Mouse (Mus musculus) midbrain, postnatal 0 days (tissue): ENCODE measurements around the gene Clcnka. TPM values are rescaled to one million over a fixed set of nuclear protein-coding genes. Genes with fewer than 3 reads are reported as not detected.

Experiments used
- ATAC-seq: fragments of 200-750 bp; cut with Nextera tagmentation; 2 replicates; pipeline ENCODE4 v1.8.0; 2017; ENCODE audit warnings: moderate number of reproducible peaks, mild to moderate bottlenecking, moderate TSS enrichment, moderate library complexity; ENCODE audit not compliant: low FRiP score
- DNase-seq: peaks from one replicate; pipeline ENCODE4 v3.0.0-alpha.2; 2015; ENCODE audit warnings: low spot score
- H3K27ac ChIP-seq: fragments of 300-500 bp; sonication (generic); 2 replicates; pipeline ENCODE4 v1.5.1; 2014; ENCODE audit warnings: low read depth, mild to moderate bottlenecking, low read length, mixed read lengths
- H3K27me3 ChIP-seq: fragments of 300-500 bp; sonication (generic); 2 replicates; pipeline ENCODE4 v1.6.1; 2014; ENCODE audit warnings: low read length, control low read depth, mixed read lengths; ENCODE audit not compliant: insufficient read depth
- H3K36me3 ChIP-seq: fragments of 300-500 bp; sonication (generic); 2 replicates; pipeline ENCODE4 v1.6.1; 2014; ENCODE audit warnings: low read length, control low read depth, mixed read lengths; ENCODE audit not compliant: insufficient read depth
- H3K4me1 ChIP-seq: fragments of 300-500 bp; sonication (generic); 2 replicates; pipeline ENCODE4 v1.6.1; 2014; ENCODE audit warnings: mild to moderate bottlenecking, control low read depth, antibody characterized with exemption, low read length, mixed read lengths; ENCODE audit not compliant: insufficient read depth
- H3K4me2 ChIP-seq: fragments of 300-500 bp; sonication (generic); 2 replicates; pipeline ENCODE4 v1.6.1; 2014; ENCODE audit warnings: low read depth, mild to moderate bottlenecking, low read length, mixed read lengths; ENCODE audit not compliant: poor library complexity, severe bottlenecking
- H3K4me3 ChIP-seq: fragments of 300-500 bp; sonication (generic); 2 replicates; pipeline ENCODE4 v1.5.1; 2014; ENCODE audit warnings: low read depth, mild to moderate bottlenecking, low read length, moderate library complexity
- H3K9ac ChIP-seq: fragments of 300-500 bp; sonication (generic); replicated peaks from 2 replicates; pipeline ENCODE4 v1.6.1; 2014; ENCODE audit warnings: mild to moderate bottlenecking, low read length, moderate library complexity, mixed read lengths; ENCODE audit not compliant: poor library complexity, severe bottlenecking
- H3K9me3 ChIP-seq: fragments of 300-500 bp; sonication (generic); 2 replicates; pipeline ENCODE4 v1.6.1; 2016; ENCODE audit warnings: low read length, control low read depth
- CTCF ChIP-seq: IDR thresholded peaks from 2 replicates; pipeline ENCODE4 v1.5.1; 2016; ENCODE audit warnings: antibody characterized with exemption, mild to moderate bottlenecking
- WGBS: fragments of 180-500 bp; shearing (Covaris S2); extraction: QIAGEN DNeasy Blood & Tissue Kit; methylation state at CpG from one replicate; pipeline ENCODE4 v1.1.7; 2014; 5-methylcytosine and 5-hydroxymethylcytosine counted together
- polyA plus RNA-seq: library from polyadenylated mRNA; unstranded; fragments of >200 nt; fragmentation: Nextera tagmentation; extraction: Ambion mirVana; gene quantifications from 2 replicates; pipeline ENCODE4 v1.2.1, GENCODE M21; 2015
- total RNA-seq: library from RNA; depleted of rRNA; stranded (reverse); fragments of >200 nt; gene quantifications from 2 replicates; pipeline ENCODE4 v1.2.3, GENCODE M21; 2014

The Clcnka gene
- total and polyA plus RNA-seq, 2 experiments from 2014 or later: 0.12 TPM; not detected in 1

DNA sequence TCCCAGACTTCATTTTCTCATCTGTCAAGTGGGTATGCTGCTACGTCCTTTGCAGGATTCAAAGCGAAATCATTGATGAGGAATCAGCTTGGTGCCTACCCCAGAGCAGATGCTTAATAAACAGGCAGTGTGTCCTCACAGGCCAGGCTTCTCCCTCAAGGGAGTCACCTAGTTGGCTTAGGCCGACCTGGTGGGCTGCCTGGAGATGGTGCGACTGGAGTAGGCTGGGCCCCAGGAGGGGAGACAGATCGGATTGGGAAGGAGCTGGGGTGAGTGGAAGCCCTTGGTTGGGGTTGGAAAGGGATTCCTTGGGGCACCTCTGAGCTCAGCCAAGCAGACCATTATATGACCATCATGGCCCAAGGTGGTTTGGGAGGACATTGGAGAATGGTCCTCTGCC, 26.1 kb downstream of the Clcnka start:
- H3K27ac ChIP-seq: no peak overlapping the region
- H3K9me3 ChIP-seq: no peaks in the 10 kb centered on the region
- H3K9ac ChIP-seq: no peak overlapping the region
- no peaks in the 10 kb centered on the region for H3K27me3 ChIP-seq
- H3K4me3 ChIP-seq: no peak overlapping the region
- no peaks in the 10 kb centered on the region for H3K36me3 ChIP-seq
- H3K4me1 ChIP-seq: no peaks in the 10 kb centered on the region
- ATAC-seq (no peak), DNase-seq (no peak)
- WGBS: 95% methylated on average over 5 of the region's 5 CpGs
- no peak overlapping the region for H3K4me2 ChIP-seq
- no peak for TF ChIP-seq CTCF

- TF ChIP-seq CTCF: no peak
- ATAC-seq (peak; percentile 29), DNase-seq (peak; percentile 35)
- H3K9ac ChIP-seq: peak within 1 kb of the TSS; percentile 81
- no peak within 1 kb of the TSS for H3K27ac ChIP-seq
- peak within 1 kb of the TSS; percentile 65 for H3K4me3 ChIP-seq
- no peaks in the 10 kb centered on the region for H3K36me3 ChIP-seq
- peak within 1 kb of the TSS; percentile 84 for H3K4me2 ChIP-seq
- 0 out of 2 replicates have a peak, but pooled peaks cover 2% of the 10 kb centered on the region for H3K27me3 ChIP-seq
- H3K9me3 ChIP-seq: no peaks in the 10 kb centered on the region
- WGBS: 2% methylated on average over 41 of the region's 71 CpGs
- H3K4me1 ChIP-seq: no peaks in the 10 kb centered on the region
Measured at GRCm38 (mm10) chr4:141367997-141368791, 30.3 kb downstream of the Clcnka start, which contains the start of gene Fam131c. Gene Fam131c, plus strand, starts transcription at chr4:141368220.

GRCm38 (mm10) chr4:141365876-141366275, 32.6 kb downstream of the Clcnka start:
- no peak for TF ChIP-seq CTCF
- Histone ChIP-seq H3K9me3 (no peaks in the 10 kb centered on the region), H3K4me1 (no peaks in the 10 kb centered on the region), H3K9ac (no peak overlapping the region), H3K4me3 (no peak overlapping the region), H3K27me3 (peaks cover 9% of the 10 kb centered on the region; the same call in 1 of the 2 replicates), H3K27ac (no peak overlapping the region), H3K4me2 (no peak overlapping the region), H3K36me3 (no peaks in the 10 kb centered on the region)
- no peak for ATAC-seq
- WGBS: 66% methylated on average over 7 of the region's 7 CpGs
- DNase-seq: no peak

DNA sequence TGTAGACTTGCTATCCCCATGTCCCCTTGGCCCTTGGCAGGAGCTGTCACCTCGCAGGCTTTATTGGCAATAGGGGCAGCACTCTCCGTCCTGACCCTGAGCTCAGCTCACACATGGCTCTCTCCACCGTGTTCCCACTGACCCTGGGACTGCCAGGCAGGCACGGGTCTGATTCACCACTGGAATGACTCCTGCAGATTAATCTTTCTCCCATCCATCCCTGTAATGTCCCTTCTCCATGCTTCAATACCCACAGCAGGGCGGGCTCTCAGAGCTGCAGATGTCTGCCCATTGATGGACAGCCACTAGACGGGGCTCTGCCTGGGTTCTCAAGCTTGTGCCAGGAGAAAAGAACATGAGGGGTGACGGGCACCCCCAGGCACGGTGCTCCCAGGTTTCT, 33.4 kb downstream of the Clcnka start:
- H3K4me2 ChIP-seq: no peak overlapping the region
- H3K4me3 ChIP-seq: no peak overlapping the region
- 49% methylated on average over 8 of the region's 8 CpGs for WGBS
- no peaks in the 10 kb centered on the region for H3K4me1 ChIP-seq
- TF ChIP-seq CTCF: no peak
- no peaks in the 10 kb centered on the region for H3K9me3 ChIP-seq
- no peaks in the 10 kb centered on the region for H3K36me3 ChIP-seq
- DNase-seq (no peak), ATAC-seq (no peak)
- H3K27me3 ChIP-seq: peaks cover 9% of the 10 kb centered on the region; the same call in 1 of the 2 replicates
- no peak overlapping the region for H3K9ac ChIP-seq
- no peak overlapping the region for H3K27ac ChIP-seq

DNA sequence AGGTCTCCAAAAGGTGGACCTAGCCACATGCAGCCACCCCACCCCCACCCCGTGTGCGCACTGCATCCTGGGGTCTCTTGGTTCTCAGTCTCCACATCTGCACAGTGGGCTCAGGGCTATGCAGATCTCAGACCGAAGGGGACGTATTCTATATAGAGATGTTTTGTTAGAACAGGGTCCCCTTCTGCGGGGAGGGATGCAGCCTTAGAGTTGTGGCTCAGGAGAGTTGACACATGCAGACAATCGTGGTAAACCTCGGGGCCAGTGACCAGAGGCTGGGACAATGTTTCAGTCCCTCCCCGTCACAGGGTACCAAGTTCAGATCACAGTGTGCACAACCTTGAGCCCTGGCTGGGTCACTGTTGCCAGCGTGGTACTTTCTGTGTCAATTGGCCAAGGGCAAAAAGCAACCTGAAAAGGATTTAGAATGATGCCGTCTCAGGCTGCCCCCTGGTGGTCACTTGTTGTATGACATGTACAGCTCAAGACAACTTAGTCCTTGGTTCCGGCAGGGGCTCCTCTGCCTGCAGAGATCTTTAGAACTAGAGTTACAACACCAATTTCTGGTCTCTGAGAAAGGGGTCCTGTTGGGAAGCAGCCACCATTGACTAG, 35.5 kb downstream of the Clcnka start:
- Histone ChIP-seq H3K27ac (no peak overlapping the region), H3K36me3 (no peaks in the 10 kb centered on the region), H3K4me2 (no peak overlapping the region), H3K9ac (no peak overlapping the region), H3K4me3 (no peak overlapping the region), H3K9me3 (no peaks in the 10 kb centered on the region), H3K27me3 (peaks cover 9% of the 10 kb centered on the region; the same call in 1 of the 2 replicates), H3K4me1 (no peaks in the 10 kb centered on the region)
- TF ChIP-seq CTCF: peak; percentile 94
- ATAC-seq (peak; percentile 24; the same call in 1 of the 2 replicates), DNase-seq (peak; percentile 87)
- WGBS: 25% methylated on average over 11 of the region's 11 CpGs

DNA sequence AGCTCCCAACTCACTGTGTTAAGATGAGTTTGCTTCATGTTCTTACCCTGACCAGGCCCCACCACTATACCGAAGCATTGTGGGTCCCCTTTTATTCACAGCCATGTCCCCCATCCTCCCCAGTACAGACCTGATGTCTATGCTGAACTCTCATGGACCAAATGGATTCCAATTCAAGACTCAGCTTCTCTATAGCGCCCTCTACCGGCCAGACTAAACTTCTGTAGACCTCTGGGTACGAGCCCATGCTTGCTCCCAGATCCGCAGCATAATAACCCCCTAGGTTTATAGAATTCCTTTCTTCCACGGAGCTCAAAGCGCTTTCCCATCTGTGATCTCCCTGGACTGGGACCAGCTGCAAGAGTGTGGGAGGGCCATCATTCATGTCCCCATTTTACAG, 37.7 kb downstream of the Clcnka start:
- Histone ChIP-seq H3K27me3 (peaks cover 8% of the 10 kb centered on the region; the same call in 1 of the 2 replicates), H3K4me2 (no peak overlapping the region), H3K36me3 (no peaks in the 10 kb centered on the region), H3K9ac (no peak overlapping the region), H3K4me3 (no peak overlapping the region), H3K4me1 (no peaks in the 10 kb centered on the region), H3K9me3 (no peaks in the 10 kb centered on the region), H3K27ac (no peak overlapping the region)
- DNase-seq (peak; percentile 40), ATAC-seq (no peak)
- WGBS: 32% methylated on average over 7 of the region's 7 CpGs
- peak; percentile 62 for TF ChIP-seq CTCF
